In genomic region chr5:38136247-38136646, GRCm38 (mm10) we compare ENCODE assay signal across 15 mouse cellular contexts. TPM values are rescaled to one million over a fixed set of nuclear protein-coding genes. Genes with fewer than 3 reads are reported as not detected.
DNase-seq lines count a peak whose midpoint lies in the region; ATAC-seq lines count a peak whose summit lies in the region.
"Had no signal": no experiment of that assay in that cellular context is flagged by ENCODE, and none has a peak within 500 bp of the region (broad histone marks: within the 10 kb centered on the region; RNA-seq: fewer than 3 reads in every experiment).

No protein-coding gene starts in this region.

- peak; percentile 73 to 77 for DNase-seq in kidney, adult 8-10 months
- no peak for DNase-seq in thymus, postnatal 4 days
- DNase-seq in frontal cortex, postnatal 10 days (ENCODE audit: low spot score in 2 of 2) = no peak
- DNase-seq: adrenal gland, adult 2 months; cerebellum, adult 11-12 months; heart, postnatal 36 days; lung, embryonic 14.5 days; retina, postnatal 1 day had no signal

- H3K9me3 ChIP-seq in liver, embryonic 15.5 days (replicated peaks) = no peaks in the 10 kb centered on the region
- H3K9me3 ChIP-seq in liver, embryonic 12.5 days (replicated peaks) = no peaks in the 10 kb centered on the region
- H3K9me3 ChIP-seq in intestine, embryonic 16.5 days (ENCODE audit: control insufficient read depth, low read length) = no peaks in the 10 kb centered on the region
- no peaks in the 10 kb centered on the region for H3K9me3 ChIP-seq in midbrain, embryonic 15.5 days
- H3K9me3 ChIP-seq: heart, embryonic 12.5 days had no signal

- no peak overlapping the region for H3K4me2 ChIP-seq in liver, embryonic 15.5 days
- no peak overlapping the region for H3K4me2 ChIP-seq in liver, embryonic 12.5 days
- H3K4me2 ChIP-seq in intestine, embryonic 16.5 days (ENCODE audit: low read depth, low read length) = no peak overlapping the region
- no peak overlapping the region for H3K4me2 ChIP-seq in midbrain, embryonic 15.5 days
- H3K4me2 ChIP-seq: heart, embryonic 12.5 days; lung, embryonic 14.5 days had no signal

- no peaks in the 10 kb centered on the region for H3K36me3 ChIP-seq in liver, embryonic 15.5 days (replicated peaks)
- peaks cover 5% of the 10 kb centered on the region for H3K36me3 ChIP-seq in liver, embryonic 12.5 days
- no peaks in the 10 kb centered on the region for H3K36me3 ChIP-seq in intestine, embryonic 16.5 days (ENCODE audit: control insufficient read depth, insufficient read depth, low read length)
- H3K36me3 ChIP-seq in midbrain, embryonic 15.5 days (replicated peaks) = peaks cover 58% of the 10 kb centered on the region

- H3K27me3 ChIP-seq in liver, embryonic 15.5 days = no peaks in the 10 kb centered on the region
- H3K27me3 ChIP-seq in liver, embryonic 12.5 days (replicated peaks) = no peaks in the 10 kb centered on the region
- no peaks in the 10 kb centered on the region for H3K27me3 ChIP-seq in intestine, embryonic 16.5 days (replicated peaks; ENCODE audit: control insufficient read depth, insufficient read depth, low read length)
- H3K27me3 ChIP-seq in midbrain, embryonic 15.5 days (replicated peaks) = no peaks in the 10 kb centered on the region
- H3K27me3 ChIP-seq: heart, embryonic 12.5 days had no signal

- H3K9ac ChIP-seq in liver, embryonic 15.5 days = no peak overlapping the region
- no peak overlapping the region for H3K9ac ChIP-seq in liver, embryonic 12.5 days
- H3K9ac ChIP-seq in intestine, embryonic 16.5 days (ENCODE audit: low read depth, low read length) = no peak overlapping the region
- H3K9ac ChIP-seq in midbrain, embryonic 15.5 days = no peak overlapping the region
- H3K9ac ChIP-seq: heart, embryonic 12.5 days; lung, embryonic 14.5 days had no signal

- H3K4me3 ChIP-seq in liver, embryonic 15.5 days (replicated peaks) = no peak overlapping the region
- no peak overlapping the region for H3K4me3 ChIP-seq in liver, embryonic 12.5 days
- H3K4me3 ChIP-seq in intestine, embryonic 16.5 days (ENCODE audit: low read length) = no peak overlapping the region
- H3K4me3 ChIP-seq in midbrain, embryonic 15.5 days = no peak overlapping the region
- H3K4me3 ChIP-seq: heart, embryonic 12.5 days had no signal

- H3K27ac ChIP-seq in liver, embryonic 15.5 days (replicated peaks) = no peak overlapping the region
- H3K27ac ChIP-seq in liver, embryonic 12.5 days = no peak overlapping the region
- no peak overlapping the region for H3K27ac ChIP-seq in intestine, embryonic 16.5 days (ENCODE audit: low read length)
- no peak overlapping the region for H3K27ac ChIP-seq in midbrain, embryonic 15.5 days
- H3K27ac ChIP-seq: macrophage had no signal

- 73% methylated on average over 9 of the region's 9 CpGs for WGBS in liver, embryonic 15.5 days (ENCODE audit: insufficient replicate concordance)
- 82% methylated on average over 9 of the region's 9 CpGs for WGBS in liver, embryonic 12.5 days (ENCODE audit: insufficient replicate concordance)
- 89% methylated on average over 9 of the region's 9 CpGs for WGBS in intestine, embryonic 16.5 days
- WGBS in midbrain, embryonic 15.5 days = 96% methylated on average over 9 of the region's 9 CpGs

- ATAC-seq in liver, embryonic 15.5 days (ENCODE audit: insufficient read depth) = peak; percentile 25; the same call in 1 of the 2 replicates
- no peak for ATAC-seq in liver, embryonic 12.5 days
- ATAC-seq in intestine, embryonic 16.5 days = peak; percentile 77
- peak; percentile 35 for ATAC-seq in midbrain, embryonic 15.5 days (replicated peaks)
- ATAC-seq: CD4-positive, CD25-positive, alpha-beta regulatory T cell, adult 4 months had no signal

- no peaks in the 10 kb centered on the region for H3K4me1 ChIP-seq in liver, embryonic 15.5 days (replicated peaks)
- no peaks in the 10 kb centered on the region for H3K4me1 ChIP-seq in liver, embryonic 12.5 days
- no peaks in the 10 kb centered on the region for H3K4me1 ChIP-seq in intestine, embryonic 16.5 days (ENCODE audit: control insufficient read depth, insufficient read depth, low read length)
- H3K4me1 ChIP-seq in midbrain, embryonic 15.5 days = no peaks in the 10 kb centered on the region

RNA-seq across cellular contexts. Expression of gene Nsg1, which starts 23.5 kb away (rescaled TPM):
- polyA plus RNA-seq in liver, embryonic 15.5 days (2015; fragmentation: Nextera tagmentation; extraction: Ambion mirVana) = 3.2 and 4.0 TPM in 2 replicates
- polyA plus RNA-seq in liver, embryonic 12.5 days (2016; fragmentation: Nextera tagmentation; extraction: Ambion mirVana) = 7.4 and 8.4 TPM in 2 replicates
- 44.1 and 50.3 TPM in 2 replicates for polyA plus RNA-seq in intestine, embryonic 16.5 days (2015; fragmentation: Nextera tagmentation; extraction: Ambion mirVana)
- 1,489 and 1,499 TPM in 2 replicates for polyA plus RNA-seq in midbrain, embryonic 15.5 days (2015; fragmentation: Nextera tagmentation; extraction: Ambion mirVana)
- polyA plus RNA-seq: macrophage had no signal

Comparison
In these comparisons a context has a peak if more than half of its experiments do, and no peak if none do; other contexts are left out.
1. DNase-seq: peak in kidney, adult 8-10 months (2 of 2); none in thymus, postnatal 4 days (single experiment) and frontal cortex, postnatal 10 days (0 of 2).
2. RNA of gene Nsg1, which starts 23.5 kb away (polyA plus RNA-seq): 1,489 to 1,499 TPM in midbrain, embryonic 15.5 days; 44.1 to 50.3 TPM in intestine, embryonic 16.5 days, 7.4 to 8.4 TPM in liver, embryonic 12.5 days and 3.2 to 4.0 TPM in liver, embryonic 15.5 days; every median in the first group is over 10 times any median in the second.